Mouse (Mus musculus) T-helper 1 cell (primary cell): ENCODE data around the gene Arntl2.

ENCODE experiments used
- in situ Hi-C: fragments of 300-600 bp; cut with MboI, MseI; formaldehyde crosslinking; loops from one replicate; pipeline ENCODE4 v1.15.1; 2025; ENCODE audit warnings: high pct_unique_total_duplicates

Arntl2 gene

GRCm38 (mm10) chr6:146845961-146846750 lies 50.3 kb downstream of the Arntl2 start:
- in situ Hi-C loops, result no loop called here

GRCm38 (mm10) chr6:146847402-146847801 lies 51.5 kb downstream of the Arntl2 start:
- in situ Hi-C loops, result no loop called here

GRCm38 (mm10) chr6:146848281-146848680 lies 52.4 kb downstream of the Arntl2 start:
- in situ Hi-C loops, result no loop called here

GRCm38 (mm10) chr6:146850050-146850449 lies 54.2 kb downstream of the Arntl2 start, which contains the start of gene Smco2:
Smco2 (plus strand) TSS chr6:146850104.
- in situ Hi-C loops, result loop anchor here (25.0 kb wide), 1 partner anchor 1287 kb away; no protein-coding TSS in a partner anchor

GRCm38 (mm10) chr6:146851916-146852315 lies 56.1 kb downstream of the Arntl2 start:
- in situ Hi-C loops, result loop anchor here (25.0 kb wide), 1 partner anchor 1285 kb away; no protein-coding TSS in a partner anchor

GRCm38 (mm10) chr6:146852739-146853138 lies 56.9 kb downstream of the Arntl2 start:
- in situ Hi-C loops, result loop anchor here (25.0 kb wide), 1 partner anchor 1285 kb away; no protein-coding TSS in a partner anchor

- in situ Hi-C loops, result loop anchor here (25.0 kb wide), 1 partner anchor 1282 kb away; no protein-coding TSS in a partner anchor
Measured at GRCm38 (mm10) chr6:146855185-146855584, 59.3 kb downstream of the Arntl2 start.

GRCm38 (mm10) chr6:146857386-146857785 lies 61.5 kb downstream of the Arntl2 start:
- in situ Hi-C loops, result loop anchor here (25.0 kb wide), 1 partner anchor 1280 kb away; no protein-coding TSS in a partner anchor

GRCm38 (mm10) chr6:146863154-146863553 lies 67.3 kb downstream of the Arntl2 start:
- in situ Hi-C loops, result loop anchor here (10.0 to 25.0 kb wide), 2 partner anchors 112 to 1274 kb away; no protein-coding TSS in a partner anchor

GRCm38 (mm10) chr6:146864370-146864769 lies 68.5 kb downstream of the Arntl2 start:
- in situ Hi-C loops, result loop anchor here (10.0 to 25.0 kb wide), 2 partner anchors 110 to 1273 kb away; no protein-coding TSS in a partner anchor

GRCm38 (mm10) chr6:146865701-146866100 lies 69.8 kb downstream of the Arntl2 start:
- in situ Hi-C loops, result loop anchor here (10.0 to 25.0 kb wide), 2 partner anchors 109 to 1272 kb away; no protein-coding TSS in a partner anchor

GRCm38 (mm10) chr6:146871975-146872374 lies 76.1 kb downstream of the Arntl2 start:
- in situ Hi-C loops, result loop anchor here (25.0 kb wide), 1 partner anchor 1265 kb away; no protein-coding TSS in a partner anchor

GRCm38 (mm10) chr6:146874415-146874814 lies 78.6 kb downstream of the Arntl2 start:
- in situ Hi-C loops, result loop anchor here (25.0 kb wide), 1 partner anchor 1263 kb away; no protein-coding TSS in a partner anchor

GRCm38 (mm10) chr6:146876820-146877219 lies 81.0 kb downstream of the Arntl2 start:
- in situ Hi-C loops, result no loop called here

GRCm38 (mm10) chr6:146877425-146878045 lies 81.7 kb downstream of the Arntl2 start:
- in situ Hi-C loops, result no loop called here

- in situ Hi-C loops, result no loop called here
Measured at GRCm38 (mm10) chr6:146878926-146879325, 83.1 kb downstream of the Arntl2 start.

- in situ Hi-C loops, result no loop called here
Measured at GRCm38 (mm10) chr6:146879856-146880255, 84.0 kb downstream of the Arntl2 start.

GRCm38 (mm10) chr6:146880296-146880695 lies 84.4 kb downstream of the Arntl2 start:
- in situ Hi-C loops, result no loop called here

- in situ Hi-C loops, result no loop called here
Measured at GRCm38 (mm10) chr6:146881896-146882770, 86.3 kb downstream of the Arntl2 start.
